Mouse (Mus musculus) layer of hippocampus, postnatal 10 days (tissue): ENCODE results near the gene Gm20721. TPM values are rescaled to one million over a fixed set of nuclear protein-coding genes. Genes with fewer than 3 reads are reported as not detected.
"Not testable (repeated sequence)": the region's sequence is repeated elsewhere in the genome, so short reads cannot be mapped to it uniquely, and the experiment has no call there.

Experiments
- DNase-seq, 2 experiments: peaks; one replicate each; pipeline ENCODE4 v3.0.0; 2021; ENCODE audit warnings: low spot score in 2 of 2
- long read RNA-seq: library from polyadenylated mRNA; stranded (forward); transcript quantifications from one replicate; pipeline ENCODE4 v2.0.0, GENCODE M21; 2023
- total RNA-seq, 2 experiments: library from RNA; stranded (reverse); gene quantifications; 2 replicates each; pipeline ENCODE4 v1.2.3; 2021

The Gm20721 gene
- total RNA-seq, result 1 to 10 TPM; 1.3 to 1.9 TPM
- long read RNA-seq, partial matches to known transcripts, result 0 of 8 reads
- long read RNA-seq, other reads (novel, unspliced or antisense), result 8 of 8 reads

DNA sequence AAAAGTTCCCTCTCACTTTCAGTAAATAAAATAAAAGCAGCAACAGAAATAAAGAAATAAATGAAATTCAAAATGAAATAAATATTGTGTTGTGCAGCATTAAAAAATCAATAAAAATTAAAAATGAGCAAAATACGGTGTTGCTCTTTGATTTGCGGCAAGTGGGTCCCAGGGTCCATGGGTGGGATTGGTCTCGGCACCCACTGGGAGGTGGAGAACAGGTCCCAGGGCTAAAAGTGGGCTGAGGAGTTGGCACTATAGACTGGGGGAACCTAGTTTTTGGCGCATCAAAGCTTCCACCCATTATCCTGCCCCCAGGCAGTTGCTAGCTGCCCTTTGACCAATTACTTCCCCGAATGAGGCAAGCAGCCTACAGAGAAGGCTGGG, at the start of gene Gm20721:
Gene Gm20721, minus strand, starts transcription at position 101 of the 387 bp plus-strand sequence.
- DNase-seq, result no peak

DNA sequence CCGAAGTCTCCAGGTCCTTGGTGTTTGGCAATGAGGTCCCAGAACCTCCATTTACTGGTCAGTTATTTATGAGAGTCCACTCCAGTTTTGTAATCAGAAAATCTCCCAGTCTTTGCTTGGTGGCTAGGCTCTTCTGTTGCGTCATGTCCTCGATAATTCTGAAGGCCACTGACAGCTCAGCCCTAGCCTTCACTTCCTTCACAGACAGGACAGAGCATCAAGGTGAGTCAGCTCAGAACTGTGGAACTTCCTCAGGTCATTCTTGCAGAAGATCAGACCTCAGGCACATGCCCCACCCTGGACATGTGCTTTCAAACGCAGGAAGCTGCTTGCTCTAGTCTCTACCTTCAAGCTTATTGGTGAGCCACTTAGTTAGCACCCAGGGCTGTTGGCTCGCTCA, 46.9 kb upstream of the Gm20721 start:
- DNase-seq, result no peak

DNA sequence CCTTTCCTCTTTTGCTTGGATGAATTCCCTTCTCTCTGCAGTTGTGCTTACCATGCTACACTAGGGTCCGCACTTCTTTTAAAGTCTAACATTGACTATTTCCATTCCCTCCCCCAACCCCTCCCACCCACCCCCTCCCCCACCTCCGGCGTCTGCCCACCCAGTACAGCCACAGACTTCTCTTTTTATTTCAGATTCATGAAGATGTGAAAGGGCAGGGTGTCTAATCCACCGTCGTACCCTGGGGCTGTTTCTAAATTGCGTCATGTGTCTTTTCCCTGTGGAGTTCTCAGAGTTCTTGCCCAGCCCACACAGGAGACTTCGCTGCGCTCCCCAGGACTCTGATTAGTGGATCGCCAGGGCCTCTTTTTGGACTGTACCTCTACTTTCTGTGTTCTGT, 46.0 kb upstream of the Gm20721 start:
- DNase-seq, result no peak

DNA sequence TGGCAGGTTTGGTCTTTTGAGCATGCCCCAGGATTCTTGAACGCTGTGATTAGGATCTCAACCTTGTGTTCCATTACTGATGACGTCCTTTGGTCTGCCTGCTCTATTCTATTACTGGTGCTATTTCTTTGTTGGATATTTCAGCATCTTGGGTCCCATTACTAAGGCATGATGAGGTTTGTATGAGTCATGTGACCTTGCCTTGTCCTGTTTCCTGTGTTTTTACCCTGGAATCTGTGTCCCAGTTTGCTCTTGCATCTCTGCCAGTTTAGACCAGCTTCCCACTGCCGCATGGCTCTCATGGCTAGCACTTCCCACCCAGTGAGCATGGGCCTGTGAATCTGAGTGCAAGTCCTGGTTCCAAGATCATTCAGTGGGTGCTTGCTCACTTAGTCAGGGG, 45.4 kb upstream of the Gm20721 start:
- DNase-seq, result no peak

DNA sequence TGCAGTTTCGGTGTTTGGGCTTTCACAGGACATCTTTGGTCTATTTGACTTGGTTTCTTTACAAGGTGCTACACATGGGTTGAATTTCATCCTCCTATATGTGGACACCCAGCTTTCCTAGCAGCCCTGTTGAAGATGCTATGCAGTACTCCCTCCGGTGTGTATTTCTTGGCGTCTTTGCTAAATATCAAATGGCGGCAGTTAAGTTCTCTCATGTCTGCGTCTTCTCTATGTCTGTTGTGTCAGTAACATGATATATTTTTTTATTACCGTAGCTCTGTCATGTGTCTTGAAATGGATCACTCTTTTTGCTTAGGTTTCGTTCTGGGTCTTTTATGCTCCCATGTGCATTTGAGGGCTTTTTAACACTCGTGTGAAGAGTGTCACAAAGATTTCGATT, 34.5 kb upstream of the Gm20721 start:
- DNase-seq, result no peak

DNA sequence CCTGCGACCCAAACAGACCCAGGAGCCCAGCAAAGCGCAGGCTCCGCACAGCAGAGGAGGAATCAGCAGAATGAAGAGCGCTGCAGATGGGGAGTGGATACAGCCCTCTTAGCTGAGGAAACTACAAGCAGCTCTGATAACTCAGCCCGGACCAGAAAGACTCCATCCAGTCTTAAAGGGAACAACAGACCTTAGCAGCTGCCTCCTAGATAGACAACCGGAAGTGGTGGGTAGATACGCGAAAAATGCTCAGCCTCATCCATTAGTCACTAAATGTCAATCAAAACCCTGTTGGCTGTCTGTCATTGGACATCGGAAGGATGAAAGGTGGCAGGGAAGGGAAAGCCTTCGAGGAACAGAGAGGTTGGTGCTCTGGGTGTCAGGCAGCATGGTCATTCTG, 20.1 kb upstream of the Gm20721 start:
- DNase-seq, result no peak

DNA sequence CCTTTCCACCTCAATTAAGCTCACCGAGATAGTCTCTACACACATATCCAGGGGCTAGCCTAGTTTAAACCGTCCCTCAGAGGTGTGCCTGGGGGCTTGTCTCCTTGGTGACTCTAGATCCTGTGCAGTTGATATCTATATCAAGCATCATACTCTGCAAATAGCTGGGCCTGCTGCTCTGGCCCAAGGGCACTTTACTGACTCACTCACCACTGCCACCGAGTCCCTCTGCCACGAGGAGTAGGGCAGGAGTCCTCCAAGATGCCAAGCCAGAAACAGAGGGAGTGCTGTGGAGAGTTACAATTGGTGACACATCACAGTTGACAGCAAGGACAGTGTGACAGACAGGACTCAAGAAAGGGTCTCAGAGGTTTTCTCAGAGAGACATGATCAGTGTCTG, 13.1 kb upstream of the Gm20721 start:
- no peak for DNase-seq

DNA sequence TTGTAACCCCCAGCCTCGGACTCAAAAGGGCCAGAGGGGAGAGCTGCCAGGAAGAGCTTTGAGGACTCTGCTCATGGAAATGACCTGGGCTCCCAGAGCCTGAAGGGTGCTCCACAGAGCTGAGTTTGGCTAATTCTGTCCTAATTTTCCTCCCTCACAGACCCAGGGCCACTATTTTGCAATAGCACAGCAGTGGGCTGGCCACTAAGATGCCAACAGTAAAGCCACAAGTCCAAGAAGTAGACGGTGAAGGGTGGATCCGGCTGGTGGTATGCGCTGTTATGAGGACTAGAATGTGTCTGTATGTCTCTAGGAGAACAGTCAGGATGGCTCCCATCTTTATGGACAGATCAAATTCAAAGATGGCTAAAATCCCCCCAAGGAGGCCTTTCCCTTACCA, 12.0 kb upstream of the Gm20721 start:
- no peak for DNase-seq

DNA sequence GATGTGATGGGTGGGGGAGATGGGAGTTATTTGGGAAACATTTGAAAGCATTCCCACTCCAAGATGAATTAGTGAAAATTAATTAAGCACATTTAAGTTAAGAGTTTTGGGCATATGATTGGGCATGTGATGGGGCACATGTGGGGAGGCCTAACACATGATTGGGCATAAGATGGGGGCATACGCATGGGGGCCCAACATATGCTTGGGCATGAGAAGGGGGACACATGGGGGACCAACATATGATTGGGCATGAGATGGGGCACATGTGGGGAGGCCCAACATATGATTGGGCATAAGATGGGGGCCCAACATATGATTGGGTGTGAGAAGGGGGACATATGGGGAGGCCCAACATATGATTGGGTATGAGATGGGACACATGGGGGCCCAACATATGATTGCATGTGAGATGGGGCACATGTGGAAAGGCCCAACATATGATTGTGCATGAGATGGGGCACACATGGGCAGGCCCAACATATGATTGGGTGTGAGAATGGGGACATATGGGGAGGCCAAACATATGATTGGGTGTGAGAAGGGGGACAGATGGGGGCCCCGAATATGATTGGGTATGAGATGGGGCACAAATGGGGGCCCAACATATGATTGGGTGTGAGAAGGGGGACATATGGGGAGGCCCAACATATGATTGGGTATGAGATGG, 622 bp upstream of the Gm20721 start:
- not testable (repeated sequence) for DNase-seq

DNA sequence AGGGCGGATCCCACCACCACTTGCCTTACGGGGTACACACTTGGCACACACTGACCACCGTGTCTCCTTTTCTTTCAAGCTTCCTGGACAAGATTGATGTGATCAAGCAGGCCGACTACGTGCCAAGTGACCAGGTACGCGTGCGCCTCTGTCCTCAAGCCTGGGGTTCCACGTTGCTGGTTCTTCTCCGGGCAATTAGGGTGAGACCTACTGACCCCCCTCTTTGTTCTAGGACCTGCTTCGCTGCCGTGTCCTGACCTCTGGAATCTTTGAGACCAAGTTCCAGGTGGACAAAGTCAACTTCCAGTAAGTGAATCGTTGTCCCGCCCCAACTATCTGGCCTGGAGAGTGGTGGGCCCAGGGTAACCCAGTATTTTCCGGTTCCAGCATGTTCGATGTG, 1.5 kb downstream of the Gm20721 start:
- DNase-seq, result no peak

DNA sequence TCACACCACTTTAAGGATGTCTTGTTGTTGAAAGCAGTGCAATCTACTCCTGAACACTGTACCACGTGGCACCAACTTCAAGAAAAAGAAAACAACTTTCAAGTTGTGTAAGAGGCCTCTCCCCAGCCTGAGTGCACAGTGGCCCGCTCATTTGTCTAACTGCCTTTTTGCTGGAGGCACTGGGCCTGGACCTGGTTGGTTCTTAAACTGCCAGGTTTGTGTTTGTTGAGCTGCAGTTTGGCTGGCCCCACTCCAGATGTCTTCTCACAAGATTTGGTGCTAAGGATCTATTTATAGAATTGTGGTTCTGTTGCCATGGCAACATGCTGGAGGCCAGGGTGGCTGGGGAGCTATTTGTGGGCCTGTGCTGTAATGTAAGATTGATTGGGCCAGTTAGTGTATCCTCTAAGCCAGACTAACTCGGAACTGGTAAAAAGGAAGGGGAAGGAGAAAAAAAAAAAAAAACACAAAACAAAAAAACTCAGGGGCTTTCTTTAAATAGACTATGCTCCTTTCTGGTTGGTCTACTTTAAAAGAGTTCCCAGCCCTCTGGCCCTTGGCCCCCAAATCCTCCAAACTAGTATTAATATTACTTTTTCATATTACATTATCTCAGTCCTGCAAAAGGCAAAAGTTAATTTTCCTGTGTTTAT, 2.4 kb downstream of the Gm20721 start:
- DNase-seq, result peak; percentile 54 to 74

DNA sequence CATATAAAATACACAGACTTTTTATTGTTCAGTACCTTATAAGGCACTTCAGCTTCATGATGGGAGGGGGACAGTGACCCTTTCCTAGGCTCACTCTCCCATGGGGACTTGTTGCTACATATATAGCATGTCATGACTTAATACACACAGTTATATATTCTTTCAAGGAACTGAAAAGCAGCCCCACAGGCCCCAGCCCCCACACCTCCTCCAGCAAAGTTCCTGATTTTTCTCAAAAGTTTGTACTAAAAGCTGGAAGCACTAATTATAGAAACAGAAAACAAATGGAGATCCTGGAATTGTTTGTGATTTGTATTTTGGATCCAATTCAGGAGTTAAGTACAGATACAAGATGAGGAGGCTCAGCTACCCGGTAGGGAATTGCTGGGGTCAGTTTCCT, 2.9 kb downstream of the Gm20721 start:
- no peak for DNase-seq

DNA sequence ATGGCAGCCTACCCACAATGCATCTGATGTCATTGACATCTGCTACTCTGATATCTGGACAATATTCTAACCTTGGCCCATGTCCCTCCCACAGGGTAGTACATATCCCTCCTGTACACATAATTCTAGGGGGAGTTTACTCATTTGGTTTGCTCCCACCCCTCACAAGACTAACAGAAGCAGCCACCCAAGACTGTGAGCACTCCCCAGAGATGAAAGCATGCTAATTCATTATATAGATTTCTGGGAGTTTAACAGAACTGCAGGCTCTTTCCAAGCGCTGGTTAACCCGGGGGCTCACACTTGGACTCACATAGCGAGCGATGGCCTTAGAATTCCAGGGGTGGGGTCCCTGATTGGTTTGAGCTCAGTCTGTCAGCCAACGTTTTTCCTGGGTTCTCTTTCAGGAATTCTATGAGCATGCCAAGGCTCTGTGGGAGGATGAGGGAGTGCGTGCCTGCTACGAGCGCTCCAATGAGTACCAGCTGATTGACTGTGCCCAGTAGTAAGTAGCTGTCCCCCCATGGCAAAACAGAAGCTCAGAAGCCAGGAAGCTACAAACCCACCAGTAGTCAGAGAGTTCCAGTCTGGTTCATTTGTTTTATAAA, 3.6 kb downstream of the Gm20721 start:
- no peak for DNase-seq

DNA sequence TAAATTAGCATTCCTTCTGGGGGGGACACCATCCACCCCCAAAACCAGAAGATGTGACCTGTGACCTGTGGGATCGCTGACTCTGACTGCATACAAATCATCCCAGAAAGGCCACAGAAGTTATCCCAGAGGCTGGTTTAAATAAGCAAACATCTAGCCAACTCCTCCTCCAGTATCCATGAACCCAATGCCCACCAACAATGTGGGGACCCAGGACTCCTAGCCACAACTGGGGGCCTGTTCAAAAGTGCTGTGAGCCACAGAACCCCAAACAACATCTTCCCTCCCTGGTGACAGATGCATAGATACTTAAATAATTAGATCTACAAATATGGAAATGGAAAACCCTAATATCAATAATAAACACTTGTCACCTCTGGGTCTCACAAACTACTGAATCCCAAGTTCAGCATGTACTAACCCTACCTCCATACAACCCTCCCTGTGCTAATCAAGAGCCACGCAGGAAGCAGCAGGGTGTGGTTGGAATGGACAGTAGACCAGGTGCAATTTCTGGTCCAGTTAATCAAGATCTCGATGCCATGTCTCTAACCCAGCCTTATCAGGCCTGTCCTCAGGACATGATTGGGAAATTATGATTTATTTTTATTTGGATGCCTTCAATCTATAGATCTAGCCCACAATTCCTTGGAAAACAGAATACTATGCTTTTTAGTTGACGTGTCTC, 5.5 kb downstream of the Gm20721 start:
- DNase-seq, result no peak

DNA sequence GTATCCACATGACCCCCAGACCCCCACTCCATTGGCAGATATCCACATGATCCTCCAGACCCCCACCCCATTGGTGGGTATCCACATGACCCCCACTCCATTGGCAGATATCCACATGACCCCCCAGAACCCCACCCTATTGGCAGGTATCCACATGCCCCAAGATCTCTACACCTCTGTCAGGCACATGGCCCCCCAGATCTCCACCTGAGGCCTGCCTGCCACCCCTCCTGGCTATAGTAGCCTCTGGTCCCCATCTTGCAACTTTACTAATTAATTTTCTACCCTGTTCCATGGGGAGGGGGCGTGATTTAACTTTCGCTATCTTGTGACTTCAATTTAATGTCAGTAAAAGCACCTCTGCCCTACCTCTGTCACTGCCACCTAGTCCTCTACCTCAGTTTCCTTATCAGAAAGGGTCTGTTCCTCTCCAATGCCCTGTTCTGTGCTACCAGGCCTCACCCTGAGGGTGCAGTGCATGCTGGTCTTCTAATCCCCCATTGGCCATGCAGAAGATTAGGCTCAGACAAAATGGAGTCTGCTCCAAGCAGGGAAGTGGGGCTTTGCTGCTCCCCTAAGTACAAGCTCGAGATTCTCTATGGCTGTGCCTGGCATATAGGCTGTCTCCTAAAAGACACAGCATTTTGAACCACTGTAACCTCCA, 6.2 kb downstream of the Gm20721 start:
- no peak for DNase-seq

DNA sequence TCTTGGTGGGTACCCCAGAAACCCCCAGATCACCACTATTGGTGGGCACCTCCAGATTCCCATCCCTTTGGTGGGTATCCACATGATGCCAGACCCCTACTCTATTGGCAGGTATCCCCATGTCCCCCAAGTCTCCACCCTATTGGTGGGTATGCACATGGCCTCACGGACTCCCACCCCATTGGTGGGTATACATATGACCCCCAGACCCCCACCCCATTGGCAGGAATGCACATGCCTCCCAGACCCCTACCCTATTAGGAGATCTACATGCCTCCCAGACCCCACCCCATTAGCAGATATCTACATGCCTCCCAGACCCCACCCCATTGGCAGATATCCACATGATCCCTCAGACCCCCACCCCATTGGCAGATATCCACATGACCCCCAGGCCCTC, 6.8 kb downstream of the Gm20721 start:
- no peak for DNase-seq

DNA sequence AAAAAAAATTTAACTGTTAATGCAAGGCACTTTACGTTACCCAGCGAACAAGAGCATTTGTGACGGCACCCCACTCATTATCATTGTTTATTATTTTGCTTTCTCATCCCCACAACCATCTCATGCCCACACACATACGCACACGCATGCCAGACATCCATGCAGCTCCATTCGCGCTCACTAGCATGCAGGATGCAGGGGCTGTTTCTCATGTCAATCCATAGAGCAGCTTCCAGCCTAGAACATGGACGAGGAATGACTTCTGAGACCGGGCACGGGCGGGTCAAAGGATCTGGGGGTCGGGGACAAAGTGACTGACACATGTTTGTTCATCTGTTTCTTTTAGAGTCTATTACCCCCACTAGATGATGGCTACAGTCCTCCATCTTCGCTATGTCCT, 9.2 kb downstream of the Gm20721 start:
- no peak for DNase-seq

DNA sequence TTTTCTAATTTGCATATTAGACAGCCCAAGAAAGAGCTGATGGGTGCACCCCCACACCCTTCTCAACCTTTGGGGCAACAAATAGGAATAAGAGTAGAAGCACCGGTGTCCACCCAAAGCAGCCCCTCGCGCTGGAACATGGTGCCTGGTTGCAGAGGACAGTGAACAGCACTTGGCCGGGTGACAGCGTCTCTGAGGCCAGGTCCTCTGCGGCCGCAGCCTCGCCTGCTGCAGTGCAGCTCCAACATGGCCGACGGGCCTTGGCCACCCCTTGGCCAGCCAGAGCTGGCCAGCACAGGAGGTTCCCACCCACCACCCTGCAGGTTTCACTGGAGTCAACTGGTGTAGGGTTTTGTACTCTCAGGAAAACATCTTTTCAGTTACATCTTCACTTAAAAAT, 12.1 kb downstream of the Gm20721 start:
- DNase-seq, result no peak

DNA sequence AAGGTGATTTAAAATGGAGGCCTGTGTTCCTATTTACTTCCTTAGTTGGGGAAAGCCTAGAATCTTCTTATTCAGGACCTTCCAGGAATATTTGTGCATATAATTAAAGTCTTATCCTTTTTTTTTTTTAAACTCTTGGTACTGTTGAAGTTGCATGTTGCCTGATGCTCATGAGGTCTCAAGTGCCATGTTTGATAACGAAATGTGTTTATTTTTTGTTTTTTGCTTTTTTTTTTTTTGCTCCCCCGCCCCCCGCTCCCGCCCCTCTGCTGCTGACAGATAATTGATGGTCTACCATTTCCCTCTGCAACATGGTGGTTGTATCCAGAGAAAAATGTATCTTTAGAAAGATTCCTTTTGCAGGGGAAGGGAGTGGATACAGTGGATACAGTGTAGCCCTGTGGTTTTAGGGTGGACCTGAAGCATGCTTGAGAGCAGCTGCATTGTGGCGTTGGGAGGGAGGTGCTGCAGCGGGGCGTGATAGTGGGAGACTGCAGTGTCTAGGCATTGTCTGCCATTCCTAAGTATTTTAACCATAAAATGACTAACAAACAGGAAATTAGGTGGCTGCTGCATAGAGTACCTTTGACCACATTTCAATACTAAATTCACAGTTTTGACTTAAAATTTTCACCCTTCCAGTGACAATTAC, 13.1 kb downstream of the Gm20721 start:
- no peak for DNase-seq

DNA sequence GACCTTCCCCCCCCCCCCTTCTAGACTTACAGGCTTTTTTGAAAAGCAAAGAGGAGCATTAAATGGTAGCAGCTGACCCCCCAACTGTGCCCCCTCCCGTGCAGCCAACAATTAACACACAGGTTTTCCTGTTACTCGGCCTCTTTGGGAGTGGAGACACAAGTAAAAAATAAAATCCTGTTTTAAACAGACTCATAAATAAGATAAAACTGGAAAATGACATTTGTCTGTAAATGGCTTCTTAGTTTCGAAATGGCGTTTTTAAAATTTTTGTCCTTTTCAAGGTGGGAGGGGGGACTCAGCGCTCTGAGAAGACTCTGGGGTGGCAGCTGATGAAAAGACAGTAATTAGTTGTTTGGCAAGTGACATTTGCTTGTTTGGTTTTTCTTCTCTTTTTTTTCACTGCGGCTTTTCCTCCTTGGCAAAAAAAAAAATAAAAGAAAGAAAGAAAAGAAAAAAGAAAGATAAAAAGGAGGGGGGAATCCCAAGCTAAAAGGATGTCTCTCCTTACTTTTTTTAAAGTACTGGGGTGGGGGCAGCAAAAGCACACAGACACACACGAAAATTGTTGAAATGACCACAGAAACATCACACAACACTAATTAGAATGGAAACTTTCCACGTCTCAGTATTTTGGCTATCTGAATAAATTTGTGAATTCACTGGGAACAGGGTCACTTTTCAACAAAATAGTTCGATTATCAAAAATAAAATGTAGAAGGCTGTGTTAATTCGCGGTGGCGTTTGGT, 15.1 kb downstream of the Gm20721 start:
- DNase-seq, result no peak
